30 mouse cellular contexts compared by ENCODE assay signal in the genomic region with DNA sequence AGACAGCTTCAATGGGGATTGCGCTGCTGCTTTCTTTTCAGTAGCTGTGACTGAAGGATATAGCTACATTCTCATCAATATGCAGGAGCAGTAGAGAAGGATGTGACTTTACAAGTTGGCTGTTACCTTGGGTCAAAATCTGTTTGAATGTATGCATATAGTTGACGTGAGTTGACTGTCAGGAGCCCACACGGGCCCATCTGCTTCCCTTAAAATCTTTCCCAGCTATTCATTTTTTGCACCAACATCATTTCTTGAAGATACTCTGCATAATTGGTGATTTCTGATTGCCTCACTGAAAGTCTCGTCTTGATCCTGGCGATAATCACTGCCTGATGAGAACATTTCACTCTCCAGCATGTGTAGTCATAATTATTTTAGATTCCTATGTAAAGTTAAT.
DNase-seq lines count a peak whose midpoint lies in the region; ATAC-seq lines count a peak whose summit lies in the region.
"Had no signal": no experiment of that assay in that cellular context is flagged by ENCODE, and none has a peak within 500 bp of the region (broad histone marks: within the 10 kb centered on the region; RNA-seq: fewer than 3 reads in every experiment).

No protein-coding gene starts in this region.

- peaks cover 13% of the 10 kb centered on the region; the same call in 1 of the 2 replicates for H3K4me1 ChIP-seq in forebrain, embryonic 13.5 days
- peaks cover 11% of the 10 kb centered on the region for H3K4me1 ChIP-seq in forebrain, embryonic 15.5 days
- H3K4me1 ChIP-seq: liver, embryonic 15.5 days; stomach, embryonic 15.5 days had no signal

- peak overlapping the region; percentile 27; the same call in 1 of the 2 replicates for H3K27ac ChIP-seq in forebrain, embryonic 13.5 days
- no peak overlapping the region for H3K27ac ChIP-seq in forebrain, embryonic 15.5 days (replicated peaks)
- H3K27ac ChIP-seq: embryonic facial prominence, embryonic 12.5 days; gastrocnemius, adult 2 months; hindbrain, embryonic 12.5 days; limb, embryonic 12.5 days; liver, embryonic 15.5 days; stomach, embryonic 15.5 days had no signal

- no peaks in the 10 kb centered on the region for H3K36me3 ChIP-seq in forebrain, embryonic 13.5 days (ENCODE audit: poor library complexity, severe bottlenecking)
- no peaks in the 10 kb centered on the region for H3K36me3 ChIP-seq in forebrain, embryonic 15.5 days
- H3K36me3 ChIP-seq: embryonic facial prominence, embryonic 12.5 days; hindbrain, embryonic 12.5 days; limb, embryonic 12.5 days; liver, embryonic 15.5 days; stomach, embryonic 15.5 days had no signal

- ATAC-seq in forebrain, embryonic 13.5 days = no peak
- ATAC-seq in forebrain, embryonic 15.5 days (replicated peaks) = no peak
- ATAC-seq: activated CD4-positive, CD25-positive, alpha-beta regulatory T cell, adult 4 months; intestine, embryonic 16.5 days had no signal

- peak; percentile 4 to 17 for DNase-seq in frontal cortex, postnatal 36 days (ENCODE audit: low spot score in 2 of 2)
- DNase-seq in frontal cortex, postnatal 25 days (ENCODE audit: low spot score in 2 of 2) = no peak
- DNase-seq in right cerebral cortex, adult 18-20 months = peak; percentile 13
- no peak for DNase-seq in right cerebral cortex, postnatal 14 days
- DNase-seq in spleen, postnatal 36 days (ENCODE audit: low spot score in 2 of 2) = no peak
- DNase-seq: adrenal gland, adult 2 months; adrenal gland, postnatal 36 days; cerebellum, adult 11 months; cerebellum, adult 9-11 months; embryo, embryonic 11 days; gastrocnemius, adult 2 months; gastrocnemius, postnatal 36 days; heart, adult 18-20 months; heart, postnatal 36 days; kidney, adult 9 months; kidney, postnatal 10 days; lung, embryonic 14.5 days; lung, postnatal 14 days; thymus, postnatal 14 days had no signal

- H3K9me3 ChIP-seq in forebrain, embryonic 13.5 days (replicated peaks) = no peaks in the 10 kb centered on the region
- no peaks in the 10 kb centered on the region for H3K9me3 ChIP-seq in forebrain, embryonic 15.5 days
- H3K9me3 ChIP-seq: embryonic facial prominence, embryonic 12.5 days; hindbrain, embryonic 12.5 days; limb, embryonic 12.5 days; liver, embryonic 15.5 days; stomach, embryonic 15.5 days had no signal

- no peak overlapping the region for H3K4me3 ChIP-seq in forebrain, embryonic 13.5 days
- H3K4me3 ChIP-seq in forebrain, embryonic 15.5 days = no peak overlapping the region
- H3K4me3 ChIP-seq: embryonic facial prominence, embryonic 12.5 days; gastrocnemius, adult 2 months; hindbrain, embryonic 12.5 days; limb, embryonic 12.5 days; liver, embryonic 15.5 days; stomach, embryonic 15.5 days had no signal

- H3K4me2 ChIP-seq in forebrain, embryonic 13.5 days = no peak overlapping the region
- H3K4me2 ChIP-seq in forebrain, embryonic 15.5 days (replicated peaks) = no peak overlapping the region
- H3K4me2 ChIP-seq: embryonic facial prominence, embryonic 12.5 days; heart, embryonic 11.5 days; hindbrain, embryonic 12.5 days; limb, embryonic 12.5 days; liver, embryonic 15.5 days; lung, embryonic 14.5 days; stomach, embryonic 15.5 days had no signal

- H3K9ac ChIP-seq in forebrain, embryonic 13.5 days = no peak overlapping the region
- no peak overlapping the region for H3K9ac ChIP-seq in forebrain, embryonic 15.5 days (replicated peaks)
- H3K9ac ChIP-seq: embryonic facial prominence, embryonic 12.5 days; hindbrain, embryonic 12.5 days; limb, embryonic 12.5 days; liver, embryonic 15.5 days; lung, embryonic 14.5 days; stomach, embryonic 15.5 days had no signal

- 42% methylated on average over 5 of the region's 5 CpGs for WGBS in forebrain, embryonic 13.5 days
- 22% methylated on average over 5 of the region's 5 CpGs for WGBS in forebrain, embryonic 15.5 days

- H3K27me3 ChIP-seq in forebrain, embryonic 13.5 days = no peaks in the 10 kb centered on the region
- no peaks in the 10 kb centered on the region for H3K27me3 ChIP-seq in forebrain, embryonic 15.5 days
- H3K27me3 ChIP-seq: CH12.LX; embryonic facial prominence, embryonic 12.5 days; hindbrain, embryonic 12.5 days; liver, embryonic 15.5 days; stomach, embryonic 15.5 days had no signal

Comparison
In these comparisons a context has a peak if more than half of its experiments do, and no peak if none do; other contexts are left out.
1. DNase-seq: peak in frontal cortex, postnatal 36 days (2 of 2) and right cerebral cortex, adult 18-20 months (single experiment); none in frontal cortex, postnatal 25 days (0 of 2), right cerebral cortex, postnatal 14 days (single experiment) and spleen, postnatal 36 days (0 of 2).